Mouse (Mus musculus) heart, embryonic 14.5 days (tissue): Measurements from ENCODE around the gene Slc38a9. TPM values are rescaled to one million over a fixed set of nuclear protein-coding genes. Genes with fewer than 3 reads are reported as not detected.

Experiments
- ATAC-seq: fragments of 200-750 bp; cut with Nextera tagmentation; 2 replicates; pipeline ENCODE4 v1.8.0; 2017; ENCODE audit warnings: low read depth, moderate TSS enrichment; ENCODE audit not compliant: insufficient number of reproducible peaks, insufficient read depth, low FRiP score
- H3K27ac ChIP-seq, 2 experiments: fragments of 200-500 bp in 1 of 2; fragments of 300-500 bp in 1 of 2; sonication (generic) in 1 of 2; replicated peaks in 1 of 2; 2 replicates each; pipeline ENCODE4 v1.5.1; 2012 to 2014; ENCODE audit warnings: low read depth in 2 of 2, low read length in 2 of 2, control low read depth in 1 of 2, mild to moderate bottlenecking in 1 of 2, mixed read lengths in 1 of 2; ENCODE audit not compliant: control insufficient read depth in 1 of 2, insufficient read depth in 1 of 2
- H3K27me3 ChIP-seq: fragments of 300-500 bp; sonication (generic); 2 replicates; pipeline ENCODE4 v1.6.1; 2014; ENCODE audit warnings: mild to moderate bottlenecking, low read length, control low read depth; ENCODE audit not compliant: control insufficient read depth, insufficient read depth
- H3K36me3 ChIP-seq: fragments of 300-500 bp; sonication (generic); 2 replicates; pipeline ENCODE4 v1.6.1; 2014; ENCODE audit warnings: mild to moderate bottlenecking, control low read depth, low read length, mixed read lengths; ENCODE audit not compliant: control insufficient read depth, insufficient read depth
- H3K4me1 ChIP-seq, 2 experiments: fragments of 200-500 bp in 1 of 2; fragments of 300-500 bp in 1 of 2; sonication (generic) in 1 of 2; 2 replicates each; pipeline ENCODE4 v1.6.1; 2012 to 2014; ENCODE audit warnings: low read length in 2 of 2, control low read depth in 1 of 2, mixed read lengths in 1 of 2; ENCODE audit not compliant: control insufficient read depth in 2 of 2, insufficient read depth in 2 of 2
- H3K4me2 ChIP-seq: fragments of 300-500 bp; sonication (generic); 2 replicates; pipeline ENCODE4 v1.6.1; 2014; ENCODE audit warnings: mild to moderate bottlenecking, low read length
- H3K4me3 ChIP-seq, 2 experiments: fragments of 200-500 bp in 1 of 2; fragments of 300-500 bp in 1 of 2; sonication (generic) in 1 of 2; 2 replicates each; pipeline ENCODE4 v1.5.1; 2012 to 2014; ENCODE audit warnings: low read length in 2 of 2, mild to moderate bottlenecking in 2 of 2, control low read depth in 1 of 2, low read depth in 1 of 2, moderate library complexity in 1 of 2; ENCODE audit not compliant: control insufficient read depth in 1 of 2, insufficient read depth in 1 of 2
- H3K9ac ChIP-seq: fragments of 300-500 bp; sonication (generic); 2 replicates; pipeline ENCODE4 v1.6.1; 2014; ENCODE audit warnings: mild to moderate bottlenecking, low read length
- H3K9me3 ChIP-seq: fragments of 300-500 bp; sonication (generic); 2 replicates; pipeline ENCODE4 v1.6.1; 2016; ENCODE audit warnings: low read length, control low read depth; ENCODE audit not compliant: control insufficient read depth
- WGBS: fragments of 180-500 bp; shearing (Covaris S2); extraction: QIAGEN DNeasy Blood & Tissue Kit; methylation state at CpG from one replicate; pipeline ENCODE4 v1.1.7; 2014; 5-methylcytosine and 5-hydroxymethylcytosine counted together
- polyA plus RNA-seq: library from polyadenylated mRNA; unstranded; fragments of >200 nt; fragmentation: Nextera tagmentation; extraction: Ambion mirVana; gene quantifications from 2 replicates; pipeline ENCODE4 v1.2.1, GENCODE M21; 2014

The Slc38a9 gene
- polyA plus RNA-seq, 1 experiment from 2014 or later, result 13.1 TPM

DNA sequence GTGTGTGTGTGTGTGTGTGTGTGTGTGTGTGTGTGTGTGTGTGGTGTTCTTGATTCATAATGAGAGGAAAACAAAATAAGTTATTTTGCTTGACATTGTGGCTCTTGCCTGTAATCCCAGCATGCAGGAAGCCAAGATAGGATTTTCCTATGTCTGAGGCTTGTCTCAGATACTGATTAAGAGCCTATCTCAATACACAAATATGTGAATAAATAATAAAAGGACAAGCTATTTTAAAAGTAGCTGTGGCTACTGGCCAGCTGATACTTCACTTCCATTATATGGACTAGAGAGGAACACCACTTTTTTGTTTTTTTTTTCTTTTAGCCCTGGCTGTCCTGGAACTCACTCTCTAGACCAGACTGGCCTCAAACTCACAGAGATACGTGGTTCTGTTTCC is 101.2 kb downstream of the Slc38a9 start:
- Histone ChIP-seq H3K9ac (0 out of 2 replicates have a peak overlapping the region, but pooled peaks have one; percentile 0), H3K9me3 (peaks cover 4% of the 10 kb centered on the region), H3K27ac (no peak overlapping the region), H3K4me3 (no peak overlapping the region), H3K27me3 (no peaks in the 10 kb centered on the region), H3K4me1 (peaks cover 19 to 34% of the 10 kb centered on the region in 2 experiments), H3K4me2 (no peak overlapping the region), H3K36me3 (no peaks in the 10 kb centered on the region)
- 29% methylated on average over 1 of the region's 1 CpGs for WGBS
- ATAC-seq, result no peak

DNA sequence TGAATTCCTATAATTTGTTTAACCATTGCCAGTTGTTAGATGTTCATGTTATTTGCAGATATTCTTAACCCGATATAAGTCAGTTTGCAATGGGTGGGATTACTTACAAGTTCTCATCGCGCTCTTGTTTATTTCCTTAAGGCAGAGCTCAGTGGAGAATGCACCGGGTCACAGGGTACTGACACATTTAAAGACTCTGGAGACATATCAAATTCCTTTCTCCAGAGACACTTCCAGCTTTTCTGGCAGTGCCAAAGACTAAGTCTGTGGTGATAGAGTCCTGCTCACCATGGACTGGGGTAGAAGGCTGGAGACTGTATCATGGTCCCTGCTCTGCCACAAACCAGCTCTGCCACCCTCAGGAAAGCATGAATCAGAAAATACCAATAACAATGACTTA is 102.0 kb downstream of the Slc38a9 start:
- Histone ChIP-seq H3K4me2 (no peak overlapping the region), H3K9me3 (peaks cover 11% of the 10 kb centered on the region), H3K27me3 (no peaks in the 10 kb centered on the region), H3K4me1 (peaks cover 19 to 34% of the 10 kb centered on the region in 2 experiments), H3K36me3 (no peaks in the 10 kb centered on the region), H3K4me3 (no peak overlapping the region), H3K9ac (no peak overlapping the region), H3K27ac (no peak overlapping the region)
- ATAC-seq, result no peak
- 56% methylated on average over 4 of the region's 4 CpGs for WGBS

DNA sequence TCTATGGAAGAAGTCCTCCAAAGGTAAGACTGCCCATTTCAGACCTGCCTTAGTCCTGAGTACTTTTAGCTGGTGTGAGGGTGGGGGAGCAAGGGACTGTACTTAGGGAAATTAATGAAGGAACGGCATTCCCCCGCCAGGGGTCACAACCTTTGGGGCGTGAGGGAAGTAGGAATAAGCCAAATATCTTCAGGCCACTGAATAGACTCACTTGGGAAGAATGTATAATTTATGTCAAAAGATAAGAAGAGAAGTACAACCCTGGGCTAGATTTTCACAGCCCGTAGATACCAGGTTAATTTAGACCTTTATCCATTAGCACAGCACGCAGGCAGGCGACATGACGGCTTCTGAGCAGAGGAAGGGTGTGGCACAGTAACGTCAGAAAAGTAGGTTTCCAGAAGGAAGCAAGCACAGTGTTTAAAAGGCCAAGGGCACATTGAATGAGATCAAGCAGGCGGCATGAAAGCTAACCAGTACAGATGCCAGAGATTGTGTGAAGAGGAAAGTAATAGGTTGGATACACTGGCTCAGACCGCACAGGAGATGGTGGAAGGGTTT is 103.1 kb downstream of the Slc38a9 start:
- peaks cover 13% of the 10 kb centered on the region for H3K9me3 ChIP-seq
- no peak overlapping the region for H3K4me2 ChIP-seq
- H3K27me3 ChIP-seq, result no peaks in the 10 kb centered on the region
- ATAC-seq, result no peak
- peaks cover 18 to 34% of the 10 kb centered on the region in 2 experiments for H3K4me1 ChIP-seq
- H3K4me3 ChIP-seq, result no peak overlapping the region
- WGBS, result 63% methylated on average over 10 of the region's 10 CpGs
- no peak overlapping the region for H3K9ac ChIP-seq
- no peaks in the 10 kb centered on the region for H3K36me3 ChIP-seq
- H3K27ac ChIP-seq, result no peak overlapping the region

DNA sequence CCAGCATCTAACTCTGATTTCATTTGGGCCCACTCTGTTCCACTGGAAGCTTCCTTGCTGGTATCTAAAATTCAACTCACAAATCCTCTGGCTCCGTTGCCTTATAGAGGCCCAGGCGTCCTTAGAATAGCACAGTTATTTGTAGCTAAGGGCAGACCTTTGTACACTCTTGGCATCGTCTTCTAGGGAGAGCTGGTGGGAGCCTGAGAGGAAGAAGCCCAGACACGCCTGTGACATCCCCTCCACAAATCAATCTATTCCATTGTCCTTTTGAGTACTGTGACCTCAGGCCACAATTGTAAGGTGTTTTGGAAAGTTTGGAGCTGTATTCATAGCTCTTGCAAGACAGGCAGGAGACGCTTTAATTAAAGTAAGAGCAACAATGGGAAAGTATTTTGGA is 104.0 kb downstream of the Slc38a9 start:
- 39% methylated on average over 5 of the region's 5 CpGs for WGBS
- H3K4me1 ChIP-seq, result peaks cover 15 to 28% of the 10 kb centered on the region in 2 experiments
- peaks cover 13% of the 10 kb centered on the region for H3K9me3 ChIP-seq
- no peak overlapping the region for H3K4me2 ChIP-seq
- H3K4me3 ChIP-seq, result no peak overlapping the region
- H3K27me3 ChIP-seq, result no peaks in the 10 kb centered on the region
- ATAC-seq, result no peak
- H3K27ac ChIP-seq, result peak overlapping the region in 1 of 2 experiments; percentile 51; a peak in 2 of 4 replicates
- H3K36me3 ChIP-seq, result no peaks in the 10 kb centered on the region
- H3K9ac ChIP-seq, result no peak overlapping the region

DNA sequence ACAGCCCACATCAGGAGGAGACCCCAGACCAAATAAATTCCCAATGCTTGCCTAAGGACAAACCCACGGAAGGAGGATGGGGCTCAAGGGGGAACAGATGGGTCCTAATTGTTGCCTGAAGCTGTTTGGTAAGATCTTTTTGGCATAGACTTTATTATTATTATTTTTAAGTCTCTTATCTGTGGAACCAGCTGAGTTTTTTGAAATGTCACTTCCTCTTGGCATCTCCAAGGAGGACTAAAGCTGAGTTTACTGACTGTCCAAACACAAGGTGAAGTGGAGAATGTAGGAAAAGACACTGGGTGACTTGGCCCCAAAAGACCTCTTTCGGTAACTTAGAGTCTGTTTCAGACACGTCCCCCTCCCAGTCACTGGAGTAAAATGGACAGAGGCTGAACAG is 105.1 kb downstream of the Slc38a9 start:
- Histone ChIP-seq H3K9ac (no peak overlapping the region), H3K27ac (no peak overlapping the region), H3K4me1 (peaks cover 14 to 25% of the 10 kb centered on the region in 2 experiments), H3K9me3 (peaks cover 13% of the 10 kb centered on the region), H3K36me3 (no peaks in the 10 kb centered on the region), H3K4me2 (no peak overlapping the region), H3K27me3 (no peaks in the 10 kb centered on the region), H3K4me3 (no peak overlapping the region)
- ATAC-seq, result no peak
- 85% methylated on average over 3 of the region's 3 CpGs for WGBS

DNA sequence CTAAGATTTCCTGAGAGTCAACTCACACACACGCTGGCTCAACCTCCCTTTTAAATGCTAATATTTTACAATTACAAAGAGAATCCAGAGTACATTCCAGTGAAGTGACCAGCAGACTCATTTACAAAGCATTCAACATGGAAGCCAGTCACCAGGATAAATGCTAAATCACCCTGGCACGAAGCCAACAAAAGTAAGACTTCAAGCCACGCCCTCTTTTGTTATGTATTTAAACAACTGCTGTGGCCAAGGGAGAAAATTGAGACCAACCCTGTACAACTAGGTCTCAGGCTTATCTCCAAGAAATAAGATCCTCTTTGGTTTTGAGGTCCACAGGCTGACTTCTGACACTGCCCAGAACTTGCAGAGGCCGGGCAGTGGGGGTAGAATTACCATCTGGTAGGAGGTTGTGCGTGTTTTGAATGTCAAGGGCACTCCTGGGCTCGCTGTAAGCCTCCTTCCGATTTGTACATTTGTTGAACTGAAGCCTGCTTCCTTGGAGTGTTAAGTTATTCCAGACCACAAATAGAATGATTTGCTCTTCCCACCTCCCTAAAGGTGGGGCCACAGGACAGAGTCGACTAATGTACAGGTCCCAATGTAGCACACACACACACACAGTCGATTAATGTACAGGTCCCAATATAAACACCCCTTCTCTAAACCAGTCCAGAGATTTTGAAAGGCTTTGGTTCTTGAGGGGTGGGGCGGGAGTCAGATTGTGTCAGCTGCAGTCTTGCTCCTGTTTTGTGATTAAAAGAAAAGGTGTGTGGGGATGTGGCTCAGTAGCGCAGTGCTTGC is 110.2 kb downstream of the Slc38a9 start:
- Histone ChIP-seq H3K9ac (no peak overlapping the region), H3K27ac (peak overlapping the region; percentile 52 to 66), H3K9me3 (peaks cover 13% of the 10 kb centered on the region), H3K36me3 (no peaks in the 10 kb centered on the region), H3K4me2 (peak overlapping the region; percentile 20), H3K4me1 (peaks cover 9 to 16% of the 10 kb centered on the region in 2 experiments), H3K4me3 (no peak overlapping the region), H3K27me3 (no peaks in the 10 kb centered on the region)
- WGBS, result 35% methylated on average over 11 of the region's 11 CpGs
- ATAC-seq, result peak; percentile 31; the same call in 1 of the 2 replicates

DNA sequence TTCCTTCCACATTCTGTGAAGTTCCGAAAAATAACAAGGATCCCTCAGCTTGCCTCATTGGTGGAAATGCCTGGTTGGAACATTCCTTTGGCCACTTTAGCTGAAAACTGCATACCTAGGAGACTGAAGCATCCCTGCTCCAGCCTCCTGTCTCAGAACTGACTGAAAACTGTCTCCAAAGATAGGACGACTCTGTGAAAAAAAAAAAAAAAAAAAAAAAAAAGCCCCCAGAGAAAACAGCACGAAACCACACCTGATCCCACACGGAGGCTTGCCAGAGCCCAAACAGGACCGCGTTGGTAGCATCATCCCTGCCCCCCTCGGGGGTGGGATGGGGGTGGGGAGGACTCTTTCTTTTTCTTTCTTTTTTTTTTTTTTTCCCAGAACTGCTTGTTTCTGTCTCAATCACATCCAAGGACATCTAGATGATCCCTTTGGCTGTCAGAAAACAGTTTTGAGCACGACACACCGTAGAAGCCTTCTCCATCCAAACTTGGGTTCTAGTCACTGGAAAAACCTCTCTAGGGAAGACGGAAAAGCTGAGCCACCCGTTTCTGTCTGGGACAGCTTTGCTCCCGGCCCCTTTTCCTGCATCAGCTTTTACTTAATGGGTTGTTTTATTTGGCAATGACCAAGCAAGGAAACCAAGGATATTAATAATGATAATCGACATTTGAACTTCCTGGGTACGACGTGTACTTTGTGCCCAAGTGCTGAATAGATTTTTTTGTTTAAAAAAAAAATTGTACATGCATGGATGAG is 111.1 kb downstream of the Slc38a9 start:
- Histone ChIP-seq H3K4me2 (peak overlapping the region; percentile 20), H3K9me3 (peaks cover 10% of the 10 kb centered on the region), H3K27ac (peak overlapping the region; percentile 52 to 66; a peak in 2 of 4 replicates), H3K27me3 (no peaks in the 10 kb centered on the region), H3K4me1 (peaks cover 9 to 16% of the 10 kb centered on the region in 2 experiments), H3K9ac (no peak overlapping the region), H3K4me3 (no peak overlapping the region), H3K36me3 (no peaks in the 10 kb centered on the region)
- WGBS, result 41% methylated on average over 15 of the region's 15 CpGs
- ATAC-seq, result no peak
